30 mouse cellular contexts compared by ENCODE assay signal in genomic region chr7:102467566-102467965, GRCm38 (mm10). TPM values are rescaled to one million over a fixed set of nuclear protein-coding genes. Genes with fewer than 3 reads are reported as not detected.
DNase-seq lines count a peak whose midpoint lies in the region; ATAC-seq lines count a peak whose summit lies in the region.
"Had no signal": no experiment of that assay in that cellular context is flagged by ENCODE, and none has a peak within 500 bp of the region (broad histone marks: within the 10 kb centered on the region; RNA-seq: fewer than 3 reads in every experiment).

No protein-coding gene starts in this region.

- H3K36me3 ChIP-seq in heart, embryonic 12.5 days = peaks cover 67% of the 10 kb centered on the region

- no peaks in the 10 kb centered on the region for H3K9me3 ChIP-seq in heart, embryonic 12.5 days (replicated peaks)
- H3K9me3 ChIP-seq: embryonic facial prominence, embryonic 10.5 days; embryonic facial prominence, embryonic 12.5 days; forebrain, embryonic 10.5 days; G1E had no signal

- H3K9ac ChIP-seq in heart, embryonic 12.5 days = no peak overlapping the region
- H3K9ac ChIP-seq: embryonic facial prominence, embryonic 12.5 days had no signal

- no peak for ATAC-seq in heart, embryonic 12.5 days (ENCODE audit: insufficient number of reproducible peaks, low FRiP score)
- ATAC-seq: activated CD4-positive, CD25-positive, alpha-beta regulatory T cell, adult 4 months; CD4-positive, CD25-positive, alpha-beta regulatory T cell, adult 4 months; forebrain, embryonic 14.5 days; forebrain, embryonic 16.5 days; Patski had no signal

- H3K4me1 ChIP-seq in heart, embryonic 12.5 days (replicated peaks) = no peaks in the 10 kb centered on the region; the same call in 1 of the 2 replicates
- H3K4me1 ChIP-seq: embryonic facial prominence, embryonic 10.5 days; embryonic facial prominence, embryonic 12.5 days; forebrain, embryonic 10.5 days had no signal

- H3K4me2 ChIP-seq in heart, embryonic 12.5 days = no peak overlapping the region
- H3K4me2 ChIP-seq: embryonic facial prominence, embryonic 12.5 days had no signal

- no peak overlapping the region for H3K4me3 ChIP-seq in heart, embryonic 12.5 days
- H3K4me3 ChIP-seq: embryonic facial prominence, embryonic 10.5 days; embryonic facial prominence, embryonic 12.5 days; erythroblast, embryonic 14.5 days; forebrain, embryonic 10.5 days had no signal

- WGBS in heart, embryonic 12.5 days = 88% methylated on average over 8 of the region's 8 CpGs

- H3K27me3 ChIP-seq in heart, embryonic 12.5 days (replicated peaks) = no peaks in the 10 kb centered on the region
- H3K27me3 ChIP-seq: CH12.LX; embryonic facial prominence, embryonic 12.5 days; Patski had no signal

- no peak overlapping the region for H3K27ac ChIP-seq in heart, embryonic 12.5 days (ENCODE audit: poor library complexity, severe bottlenecking)
- H3K27ac ChIP-seq: embryonic facial prominence, embryonic 10.5 days; forebrain, embryonic 10.5 days had no signal

- DNase-seq in adrenal gland, adult 2 months = peak; percentile 10
- no peak for DNase-seq in adrenal gland, postnatal 10 days
- peak; percentile 62 for DNase-seq in heart, adult 11 months
- peak; percentile 17 for DNase-seq in urinary bladder, postnatal 14 days (ENCODE audit: low spot score)
- no peak for DNase-seq in urinary bladder, adult 2 months (ENCODE audit: low spot score)
- peak; percentile 34 for DNase-seq in testis, postnatal 14 days (ENCODE audit: low spot score)
- no peak for DNase-seq in thymus, postnatal 36 days
- DNase-seq: adrenal gland, postnatal 14 days; adrenal gland, postnatal 36 days; B cell, adult 2 months; cerebellum, adult 11-12 months; cerebellum, adult 2 months; cerebellum, adult 9-10 months; cerebellum, postnatal 10 days; cerebellum, postnatal 25 days had no signal

RNA-seq across cellular contexts. Expression of gene Olfr543, which starts 13.9 kb away (rescaled TPM):
- total RNA-seq in adrenal gland, adult 2 months (2021) = not detected
- polyA plus RNA-seq in adrenal gland, adult 2 months (2012; rRNA removed) = not detected in 2 replicates
- not detected for total RNA-seq in adrenal gland, postnatal 10 days (2021)
- polyA plus RNA-seq in heart, embryonic 12.5 days (2016; fragmentation: Nextera tagmentation; extraction: Ambion mirVana) = 0.15 TPM in 1 of 2 replicates, not detected in the other
- not detected in 2 replicates for polyA plus RNA-seq in urinary bladder, adult 2 months (2012; rRNA removed)
- total RNA-seq: adrenal gland, adult 18-20 months; adrenal gland, postnatal 14 days; adrenal gland, postnatal 36 days; CH12.LX had no signal
- polyA plus RNA-seq: cerebellum, adult 2 months; cortical plate, adult 2 months; erythroblast, embryonic 14.5 days; forebrain, embryonic 14.5 days; G1E; Patski had no signal

RNA-seq across cellular contexts. Expression of gene Olfr544, which starts 20.5 kb away (rescaled TPM):
- total RNA-seq in adrenal gland, adult 2 months (2021) = not detected
- polyA plus RNA-seq in adrenal gland, adult 2 months (2012; rRNA removed) = not detected in 2 replicates
- total RNA-seq in adrenal gland, postnatal 10 days (2021) = not detected
- 0.06 and 0.08 TPM in 2 replicates for polyA plus RNA-seq in heart, embryonic 12.5 days (2016; fragmentation: Nextera tagmentation; extraction: Ambion mirVana)
- polyA plus RNA-seq in urinary bladder, adult 2 months (2012; rRNA removed) = not detected in 2 replicates
- total RNA-seq: adrenal gland, adult 18-20 months; adrenal gland, postnatal 14 days; adrenal gland, postnatal 36 days; CH12.LX; G1E had no signal
- polyA plus RNA-seq: CD4-positive, CD25-positive, alpha-beta regulatory T cell, adult 4 months; cerebellum, adult 2 months; cortical plate, adult 2 months; erythroblast, embryonic 14.5 days; forebrain, embryonic 14.5 days; G1E; Patski had no signal

RNA-seq across cellular contexts. Expression of gene Rrm1, which starts 26.1 kb away (rescaled TPM):
- 10 to 100 TPM; 16.8 to 20.1 TPM for total RNA-seq in adrenal gland, adult 2 months (2021)
- polyA plus RNA-seq in adrenal gland, adult 2 months (2012; rRNA removed) = 3.2 and 4.1 TPM in 2 replicates
- 10 to 100 TPM; 33.7 to 50.4 TPM for total RNA-seq in adrenal gland, postnatal 10 days (2021)
- polyA plus RNA-seq in heart, embryonic 12.5 days (2016; fragmentation: Nextera tagmentation; extraction: Ambion mirVana) = 134 and 145 TPM in 2 replicates
- 21.9 and 23.9 TPM in 2 replicates for polyA plus RNA-seq in urinary bladder, adult 2 months (2012; rRNA removed)

RNA-seq across cellular contexts. Expression of gene Olfr545, which starts 31.8 kb away (rescaled TPM):
- not detected for total RNA-seq in adrenal gland, adult 2 months (2021)
- not detected in 2 replicates for polyA plus RNA-seq in adrenal gland, adult 2 months (2012; rRNA removed)
- total RNA-seq in adrenal gland, postnatal 10 days (2021) = not detected
- not detected in 2 replicates for polyA plus RNA-seq in heart, embryonic 12.5 days (2016; fragmentation: Nextera tagmentation; extraction: Ambion mirVana)
- polyA plus RNA-seq in urinary bladder, adult 2 months (2012; rRNA removed) = not detected in 2 replicates
- total RNA-seq: adrenal gland, adult 18-20 months; adrenal gland, postnatal 14 days; adrenal gland, postnatal 36 days; CH12.LX had no signal
- polyA plus RNA-seq: activated CD4-positive, CD25-positive, alpha-beta regulatory T cell, adult 4 months; CD4-positive, CD25-positive, alpha-beta regulatory T cell, adult 4 months; cerebellum, adult 2 months; cortical plate, adult 2 months; embryonic facial prominence, embryonic 14.5 days; erythroblast, embryonic 14.5 days; forebrain, embryonic 14.5 days; forebrain, embryonic 16.5 days; G1E; Patski had no signal

Comparison
In these comparisons a context has a peak if more than half of its experiments do, and no peak if none do; other contexts are left out.
1. DNase-seq: peak in adrenal gland, adult 2 months (single experiment), heart, adult 11 months (single experiment), urinary bladder, postnatal 14 days (single experiment) and testis, postnatal 14 days (single experiment); none in adrenal gland, postnatal 10 days (single experiment), urinary bladder, adult 2 months (single experiment) and thymus, postnatal 36 days (0 of 2).